8 mouse cellular contexts compared by ENCODE assay signal in genomic region chr15:68415401-68415925, GRCm38 (mm10).
DNase-seq lines count a peak whose midpoint lies in the region; ATAC-seq and TF ChIP-seq lines count a peak whose summit lies in the region.

No protein-coding gene starts in this region.

- no peak overlapping the region for H3K9ac ChIP-seq in intestine, postnatal 0 days (ENCODE audit: low read depth, low read length)
- H3K9ac ChIP-seq in intestine, embryonic 16.5 days (ENCODE audit: low read depth, low read length): no peak overlapping the region

- DNase-seq in ZHBTc4 (ENCODE audit: low read depth, low spot score): peak; percentile 60
- DNase-seq in embryo, embryonic 10.5 days (ENCODE audit: low spot score): peak; percentile 76
- DNase-seq in layer of hippocampus, adult 2 months (ENCODE audit: low spot score in 2 of 2): peak; percentile 29 to 59
- DNase-seq in retina, embryonic 14.5 days (ENCODE audit: low spot score): peak; percentile 73
- no peak for DNase-seq in ovary, adult 18-20 months (ENCODE audit: low spot score)

- H3K4me3 ChIP-seq in intestine, postnatal 0 days (ENCODE audit: low read depth, low read length): no peak overlapping the region
- no peak overlapping the region for H3K4me3 ChIP-seq in intestine, embryonic 16.5 days (ENCODE audit: low read length)
- H3K4me3 ChIP-seq in C2C12 (ENCODE audit: insufficient read depth, poor library complexity, severe bottlenecking): no peak overlapping the region
- no peak overlapping the region for H3K4me3 ChIP-seq in layer of hippocampus, adult 2 months

- no peaks in the 10 kb centered on the region for H3K27me3 ChIP-seq in intestine, postnatal 0 days (replicated peaks; ENCODE audit: control insufficient read depth, insufficient read depth, low read length)
- no peaks in the 10 kb centered on the region for H3K27me3 ChIP-seq in intestine, embryonic 16.5 days (replicated peaks; ENCODE audit: control insufficient read depth, insufficient read depth, low read length)
- H3K27me3 ChIP-seq in C2C12 (ENCODE audit: control insufficient read depth, insufficient read depth, insufficient read length): no peaks in the 10 kb centered on the region

- no peaks in the 10 kb centered on the region for H3K9me3 ChIP-seq in intestine, postnatal 0 days (ENCODE audit: control insufficient read depth)
- H3K9me3 ChIP-seq in intestine, embryonic 16.5 days (ENCODE audit: control insufficient read depth, low read length): no peaks in the 10 kb centered on the region

- 30% methylated on average over 3 of the region's 3 CpGs for WGBS in intestine, postnatal 0 days
- 19% methylated on average over 3 of the region's 3 CpGs for WGBS in intestine, embryonic 16.5 days

- no peak overlapping the region for H3ac ChIP-seq in C2C12 (ENCODE audit: control insufficient read depth, insufficient read length, low read depth)

- no peak for ATAC-seq in intestine, postnatal 0 days
- ATAC-seq in intestine, embryonic 16.5 days: no peak

- H3K79me2 ChIP-seq in C2C12 (ENCODE audit: control insufficient read depth, insufficient read depth): no peaks in the 10 kb centered on the region

- no peaks in the 10 kb centered on the region for H3K4me1 ChIP-seq in intestine, postnatal 0 days (replicated peaks; ENCODE audit: control insufficient read depth, insufficient read depth, low read length)
- no peaks in the 10 kb centered on the region for H3K4me1 ChIP-seq in intestine, embryonic 16.5 days (ENCODE audit: control insufficient read depth, insufficient read depth, low read length)

- no peaks in the 10 kb centered on the region for H3K79me3 ChIP-seq in C2C12 (ENCODE audit: low read depth)

- no peak overlapping the region for H3K27ac ChIP-seq in intestine, postnatal 0 days (ENCODE audit: low read depth, low read length)
- H3K27ac ChIP-seq in intestine, embryonic 16.5 days (ENCODE audit: low read length): no peak overlapping the region
- H3K27ac ChIP-seq in layer of hippocampus, adult 2 months: no peak overlapping the region

- no peak overlapping the region for H3K4me2 ChIP-seq in intestine, postnatal 0 days (replicated peaks; ENCODE audit: low read depth)
- no peak overlapping the region for H3K4me2 ChIP-seq in intestine, embryonic 16.5 days (ENCODE audit: low read depth, low read length)

- no peaks in the 10 kb centered on the region for H3K36me3 ChIP-seq in intestine, postnatal 0 days (ENCODE audit: control insufficient read depth, insufficient read depth)
- no peaks in the 10 kb centered on the region for H3K36me3 ChIP-seq in intestine, embryonic 16.5 days (ENCODE audit: control insufficient read depth, insufficient read depth, low read length)
- no peaks in the 10 kb centered on the region for H3K36me3 ChIP-seq in C2C12 (ENCODE audit: control insufficient read depth, insufficient read depth)

- peak; percentile 81 for TF ChIP-seq CTCF in intestine, postnatal 0 days (IDR thresholded peaks at IDR 0.05; ENCODE audit: low read depth)
- TF ChIP-seq CTCF in C2C12 (IDR thresholded peaks at IDR 0.05; ENCODE audit: control insufficient read depth, insufficient read depth, insufficient read length): peak; percentile 52
- TF ChIP-seq CTCF in layer of hippocampus, adult 2 months (conservative IDR thresholded peaks at IDR 0.05): peak; percentile 90

TF ChIP-seq in C2C12, 6 proteins besides CTCF, POLR2A, EP300 and RAD21:
- TF ChIP-seq MAX (IDR thresholded peaks at IDR 0.05) (no peak), MYOG (IDR thresholded peaks at IDR 0.05; ENCODE audit: control insufficient read depth, extremely low read depth, insufficient read length) (no peak), MYOD1 (IDR thresholded peaks at IDR 0.05; ENCODE audit: control insufficient read depth, insufficient read length, low read depth) (no peak), CEBPB (IDR thresholded peaks at IDR 0.05; ENCODE audit: low read depth) (no peak), USF1 (IDR thresholded peaks at IDR 0.05; ENCODE audit: low read depth) (no peak), FOSL1 (IDR thresholded peaks at IDR 0.05; ENCODE audit: insufficient read depth, low read length, poor library complexity, severe bottlenecking) (no peak)
